Mouse (Mus musculus): ENCODE measurements around the gene Cd84. TPM values are rescaled to one million over a fixed set of nuclear protein-coding genes. Genes with fewer than 3 reads are reported as not detected.

Gene Cd84
- polyA plus RNA-seq (2014; fragmentation: Illumina TruSeq; extraction: RNeasy Lipid Tissue Mini Kit (QIAGEN cat#74804); ENCODE audit: low read depth, low replicate concordance): 10.8 TPM

DNA sequence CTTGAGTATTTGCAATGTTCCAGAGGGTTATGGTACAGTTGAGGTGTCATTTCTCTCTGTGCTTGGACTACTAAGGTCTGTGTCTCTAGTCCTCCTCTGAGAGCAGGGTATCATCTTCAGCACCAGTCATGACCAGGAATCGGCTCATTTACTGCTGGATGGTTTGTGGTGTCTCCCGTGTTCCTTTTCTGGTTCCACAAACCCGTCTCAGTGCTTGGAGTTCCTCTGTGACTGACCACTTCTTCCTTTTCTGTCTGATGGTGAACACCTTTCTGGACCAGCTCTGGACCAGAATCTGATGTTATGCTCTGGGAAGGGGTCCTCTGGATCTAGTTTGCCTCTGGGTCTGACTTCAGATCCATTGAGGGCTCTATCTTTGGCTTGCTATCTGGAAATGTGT, at the start of gene Cd84:
Gene Cd84, plus strand, starts transcription at position 210 of the 400 bp plus-strand sequence.

GRCm38 (mm10) chr1:171895364-171895763, 55.9 kb downstream of the Cd84 start, which contains the start of gene Gm10521:
Gene Gm10521 (plus strand): TSS chr1:171895664.

GRCm38 (mm10) chr1:171917305-171918039, 78.0 kb downstream of the Cd84 start, which contains the start of gene Slamf6:
Gene Slamf6 (plus strand): TSS chr1:171917515.

Other genes with a start within 250 kb of the Cd84 start
- gene Ly9, start 232.3 kb upstream of the Cd84 start, polyA plus RNA-seq (2014; fragmentation: Illumina TruSeq; extraction: RNeasy Lipid Tissue Mini Kit (QIAGEN cat#74804); ENCODE audit: low read depth, low replicate concordance): 1.8 TPM
- gene Slamf7, start 186.7 kb upstream of the Cd84 start, polyA plus RNA-seq (2014; fragmentation: Illumina TruSeq; extraction: RNeasy Lipid Tissue Mini Kit (QIAGEN cat#74804); ENCODE audit: low read depth, low replicate concordance): 0.42 TPM
- gene Cd48, start 157.7 kb upstream of the Cd84 start, polyA plus RNA-seq (2014; fragmentation: Illumina TruSeq; extraction: RNeasy Lipid Tissue Mini Kit (QIAGEN cat#74804); ENCODE audit: low read depth, low replicate concordance): 6.4 TPM
- not detected for gene Slamf1, start 72.6 kb upstream of the Cd84 start, polyA plus RNA-seq (2014; fragmentation: Illumina TruSeq; extraction: RNeasy Lipid Tissue Mini Kit (QIAGEN cat#74804); ENCODE audit: low read depth, low replicate concordance)
- 0.95 TPM for gene Gm10521, start 56.0 kb downstream of the Cd84 start, polyA plus RNA-seq (2014; fragmentation: Illumina TruSeq; extraction: RNeasy Lipid Tissue Mini Kit (QIAGEN cat#74804); ENCODE audit: low read depth, low replicate concordance)
- gene Slamf6, start 77.8 kb downstream of the Cd84 start, polyA plus RNA-seq (2014; fragmentation: Illumina TruSeq; extraction: RNeasy Lipid Tissue Mini Kit (QIAGEN cat#74804); ENCODE audit: low read depth, low replicate concordance): 1.8 TPM
- 0.24 TPM for gene Vangl2, start 188.7 kb downstream of the Cd84 start, polyA plus RNA-seq (2014; fragmentation: Illumina TruSeq; extraction: RNeasy Lipid Tissue Mini Kit (QIAGEN cat#74804); ENCODE audit: low read depth, low replicate concordance)
- not detected for gene Nhlh1, start 217.9 kb downstream of the Cd84 start, polyA plus RNA-seq (2014; fragmentation: Illumina TruSeq; extraction: RNeasy Lipid Tissue Mini Kit (QIAGEN cat#74804); ENCODE audit: low read depth, low replicate concordance)
- 106 TPM for gene Copa, start 242.8 kb downstream of the Cd84 start, polyA plus RNA-seq (2014; fragmentation: Illumina TruSeq; extraction: RNeasy Lipid Tissue Mini Kit (QIAGEN cat#74804); ENCODE audit: low read depth, low replicate concordance)
- gene Ncstn, start 243.1 kb downstream of the Cd84 start, polyA plus RNA-seq (2014; fragmentation: Illumina TruSeq; extraction: RNeasy Lipid Tissue Mini Kit (QIAGEN cat#74804); ENCODE audit: low read depth, low replicate concordance): 12.3 TPM

Measured in liver, adult 10 weeks (tissue).